Mouse (Mus musculus) stomach, postnatal 0 days (tissue): Measurements from ENCODE around the gene Skap1. TPM values are rescaled to one million over a fixed set of nuclear protein-coding genes. Genes with fewer than 3 reads are reported as not detected.
A peak's percentile ranks its signal among the peaks of the same experiment; 100 is the strongest.
"Not testable (repeated sequence)": the region's sequence is repeated elsewhere in the genome, so short reads cannot be mapped to it uniquely, and the experiment has no call there.

ENCODE experiments used
- ATAC-seq: fragments of 200-750 bp; cut with Nextera tagmentation; 2 replicates; pipeline ENCODE4 v1.8.0; 2017; ENCODE audit not compliant: low FRiP score, low TSS enrichment
- DNase-seq: peaks from one replicate; pipeline ENCODE4 v3.0.0-alpha.2; 2016; ENCODE audit warnings: low spot score
- H3K27ac ChIP-seq: fragments of 300-500 bp; sonication (generic); replicated peaks from 2 replicates; pipeline ENCODE4 v1.5.1; 2014; ENCODE audit warnings: mild to moderate bottlenecking, control low read depth
- H3K27me3 ChIP-seq: fragments of 300-500 bp; sonication (generic); 2 replicates; pipeline ENCODE4 v1.6.1; 2014; ENCODE audit warnings: low read length; ENCODE audit not compliant: control insufficient read depth, insufficient read depth
- H3K36me3 ChIP-seq: fragments of 300-500 bp; sonication (generic); 2 replicates; pipeline ENCODE4 v1.6.1; 2014; ENCODE audit warnings: low read length, mixed read lengths; ENCODE audit not compliant: control insufficient read depth, insufficient read depth
- H3K4me1 ChIP-seq: fragments of 300-500 bp; sonication (generic); replicated peaks from 2 replicates; pipeline ENCODE4 v1.6.1; 2014; ENCODE audit warnings: antibody characterized with exemption; ENCODE audit not compliant: control insufficient read depth, insufficient read depth
- H3K4me2 ChIP-seq: fragments of 300-500 bp; sonication (generic); replicated peaks from 2 replicates; pipeline ENCODE4 v1.6.1; 2014; ENCODE audit warnings: low read depth, mild to moderate bottlenecking, control low read depth, moderate library complexity
- H3K4me3 ChIP-seq: fragments of 300-500 bp; sonication (generic); 2 replicates; pipeline ENCODE4 v1.5.1; 2014; ENCODE audit warnings: low read depth, low read length, control low read depth
- H3K9ac ChIP-seq: fragments of 300-500 bp; sonication (generic); 2 replicates; pipeline ENCODE4 v1.6.1; 2014; ENCODE audit warnings: mild to moderate bottlenecking, low read length, control low read depth, mixed read lengths
- H3K9me3 ChIP-seq: fragments of 300-500 bp; sonication (generic); 2 replicates; pipeline ENCODE4 v1.6.1; 2016; ENCODE audit warnings: low read length; ENCODE audit not compliant: control insufficient read depth
- CTCF ChIP-seq: IDR thresholded peaks from 2 replicates; pipeline ENCODE4 v1.5.1; 2016; ENCODE audit warnings: antibody characterized with exemption, low read depth, mild to moderate bottlenecking, moderate library complexity
- EP300 ChIP-seq: optimal IDR thresholded peaks from 2 replicates; pipeline ENCODE3; 2016; ENCODE audit warnings: antibody characterized with exemption
- WGBS: fragments of 180-500 bp; shearing (Covaris S2); extraction: QIAGEN DNeasy Blood & Tissue Kit; methylation state at CpG from one replicate; pipeline ENCODE4 v1.1.7; 2014; 5-methylcytosine and 5-hydroxymethylcytosine counted together
- polyA plus RNA-seq: library from polyadenylated mRNA; unstranded; fragments of >200 nt; fragmentation: Nextera tagmentation; extraction: Ambion mirVana; gene quantifications from 2 replicates; pipeline ENCODE4 v1.2.1, GENCODE M21; 2015

Gene Skap1
- polyA plus RNA-seq, 1 experiment from 2014 or later = 0.56 TPM

- 10% methylated on average over 7 of the region's 7 CpGs for whole genome bisulfite sequencing
- TF ChIP-seq CTCF = peak; percentile 80
These were observed 320.5 kb downstream of the Skap1 start for GRCm38 (mm10) chr11:96784847-96785246.

DNA sequence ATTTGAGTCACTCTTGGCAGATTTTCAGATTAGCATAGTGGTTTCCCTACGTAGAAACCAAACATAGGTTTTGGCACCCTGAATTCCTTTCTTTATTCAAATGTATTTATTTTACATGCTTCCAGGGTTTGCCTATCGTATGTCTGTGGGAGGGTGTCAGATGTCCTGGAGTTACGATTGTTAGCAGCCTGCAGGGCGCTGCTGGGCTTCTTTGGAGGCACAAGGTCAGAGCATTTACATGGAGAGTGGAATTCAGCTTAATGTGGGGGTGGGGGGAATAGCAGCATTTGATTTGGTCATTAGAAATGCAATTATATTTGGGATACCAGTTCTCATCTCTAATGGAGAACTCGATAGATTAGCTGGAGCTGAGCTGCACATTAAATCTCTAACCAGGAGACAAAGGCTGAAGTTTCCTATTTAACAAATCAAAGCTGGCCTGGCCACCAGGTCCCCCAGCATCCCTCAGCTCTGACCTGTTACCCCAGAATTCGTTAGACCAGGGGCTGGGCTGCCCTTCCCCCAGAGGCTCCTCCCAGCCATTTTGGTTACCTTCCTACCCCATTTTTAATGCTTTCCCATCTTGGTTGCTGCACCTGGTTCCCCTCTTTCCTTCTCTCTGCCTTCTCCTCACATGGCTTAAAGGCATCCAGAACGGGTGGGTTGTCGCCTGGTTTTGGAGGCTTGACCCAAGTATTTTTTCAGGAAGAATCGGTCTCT, 322.5 kb downstream of the Skap1 start:
- no peak for DNase-seq
- H3K36me3 ChIP-seq = no peaks in the 10 kb centered on the region
- H3K4me3 ChIP-seq = no peak overlapping the region
- no peak overlapping the region for H3K27ac ChIP-seq
- no peak for ATAC-seq
- no peak overlapping the region for H3K9ac ChIP-seq
- TF ChIP-seq EP300 = no peak
- TF ChIP-seq CTCF = no peak
- no peaks in the 10 kb centered on the region for H3K9me3 ChIP-seq
- WGBS = 32% methylated on average over 9 of the region's 9 CpGs
- no peak overlapping the region for H3K4me2 ChIP-seq
- H3K4me1 ChIP-seq = peaks cover 6% of the 10 kb centered on the region
- H3K27me3 ChIP-seq = no peaks in the 10 kb centered on the region

More at GRCm38 (mm10) chr11:96784847-96785246, 320.5 kb downstream of the Skap1 start:
- not testable (repeated sequence) for H3K4me3 ChIP-seq, H3K4me2 ChIP-seq, H3K9ac ChIP-seq, H3K9me3 ChIP-seq, H3K4me1 ChIP-seq, H3K27me3 ChIP-seq, H3K27ac ChIP-seq, H3K36me3 ChIP-seq, ATAC-seq
- peak; percentile 84 for DNase-seq

- Histone ChIP-seq H3K9ac (peak within 1 kb of the TSS; percentile 65), H3K9me3 (no peaks in the 10 kb centered on the region), H3K4me3 (peak within 1 kb of the TSS; percentile 85), H3K27me3 (no peaks in the 10 kb centered on the region), H3K4me2 (peak within 1 kb of the TSS; percentile 69), H3K27ac (peak within 1 kb of the TSS; percentile 87), H3K4me1 (peaks cover 6% of the 10 kb centered on the region), H3K36me3 (no peaks in the 10 kb centered on the region)
- peak; percentile 92 for DNase-seq
- WGBS = 1% methylated on average over 75 of the region's 93 CpGs
- ATAC-seq = peak; percentile 96
- no peak for TF ChIP-seq EP300
- TF ChIP-seq CTCF = no peak
These were observed 324.7 kb downstream of the Skap1 start, which contains the start of gene Cbx1 for GRCm38 (mm10) chr11:96788871-96789795. Gene Cbx1, plus strand, starts transcription at chr11:96789127.

- H3K36me3 ChIP-seq = no peaks in the 10 kb centered on the region
- peak overlapping the region; percentile 65 for H3K9ac ChIP-seq
- 0 out of 2 replicates have a peak overlapping the region, but pooled peaks have one; percentile 87 for H3K27ac ChIP-seq
These were observed 325.6 kb downstream of the Skap1 start for GRCm38 (mm10) chr11:96789990-96790389.

GRCm38 (mm10) chr11:96790681-96791080, 326.3 kb downstream of the Skap1 start:
- no peaks in the 10 kb centered on the region for H3K9me3 ChIP-seq

More at GRCm38 (mm10) chr11:96789990-96790389, 325.6 kb downstream of the Skap1 start:
- Histone ChIP-seq H3K4me1 (peaks cover 6% of the 10 kb centered on the region), H3K4me3 (peak overlapping the region; percentile 85), H3K4me2 (peak overlapping the region; percentile 69), H3K27me3 (no peaks in the 10 kb centered on the region), H3K9me3 (no peaks in the 10 kb centered on the region)
- TF ChIP-seq CTCF = peak; percentile 41
- TF ChIP-seq EP300 = no peak
- DNase-seq (no peak), ATAC-seq (no peak)
- 6% methylated on average over 5 of the region's 5 CpGs for WGBS

More at GRCm38 (mm10) chr11:96790681-96791080, 326.3 kb downstream of the Skap1 start:
- Histone ChIP-seq H3K27me3 (no peaks in the 10 kb centered on the region), H3K4me2 (no peak overlapping the region), H3K4me1 (peaks cover 6% of the 10 kb centered on the region), H3K9ac (no peak overlapping the region; the same call in 1 of the 2 replicates), H3K27ac (no peak overlapping the region), H3K36me3 (no peaks in the 10 kb centered on the region), H3K4me3 (no peak overlapping the region)
- 10% methylated on average over 1 of the region's 1 CpGs for WGBS
- ATAC-seq (no peak), DNase-seq (no peak)
- TF ChIP-seq CTCF (no peak), EP300 (no peak)
